Mouse (Mus musculus): ENCODE measurements around the gene Hipk1. TPM values are rescaled to one million over a fixed set of nuclear protein-coding genes. Genes with fewer than 3 reads are reported as not detected.
"Not testable (repeated sequence)": the region's sequence is repeated elsewhere in the genome, so short reads cannot be mapped to it uniquely, and the experiment has no call there.

The Hipk1 gene
- total RNA-seq, 2 experiments from 2014 or later: 110 to 129 TPM

- intact Hi-C loops (cut with DNase I): loop anchor here (1.0 kb wide), 1 partner anchor 11 kb away; the partner anchor contains the start of gene Hipk1
- peak; percentile 45 to 56 for DNase-seq (ENCODE audit: low spot score in 2 of 2)
Observed at GRCm38 (mm10) chr3:103801631-103802531, 10.5 kb upstream of the Hipk1 start.

DNA sequence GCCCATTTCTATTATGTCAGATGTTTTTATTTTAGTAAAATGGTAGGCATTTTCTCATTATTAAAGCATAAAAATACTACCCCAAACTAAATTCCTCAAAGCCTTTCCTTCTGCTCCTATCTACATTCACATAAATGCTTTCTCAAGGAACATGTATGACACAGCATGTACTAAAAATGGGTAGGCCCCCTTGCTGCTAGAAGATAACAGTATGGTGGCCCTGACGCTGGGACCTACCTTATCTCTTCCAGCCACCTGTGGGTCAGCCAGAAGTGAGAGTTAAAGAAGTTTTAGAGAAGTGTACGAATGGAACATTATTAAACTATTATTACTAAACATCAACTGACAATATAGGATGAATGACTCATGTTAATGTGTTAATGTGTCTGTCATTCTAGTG lies 8.1 kb upstream of the Hipk1 start:
- intact Hi-C loops (cut with DNase I): no loop called here
- DNase-seq (ENCODE audit: low spot score in 2 of 2): no peak

DNA sequence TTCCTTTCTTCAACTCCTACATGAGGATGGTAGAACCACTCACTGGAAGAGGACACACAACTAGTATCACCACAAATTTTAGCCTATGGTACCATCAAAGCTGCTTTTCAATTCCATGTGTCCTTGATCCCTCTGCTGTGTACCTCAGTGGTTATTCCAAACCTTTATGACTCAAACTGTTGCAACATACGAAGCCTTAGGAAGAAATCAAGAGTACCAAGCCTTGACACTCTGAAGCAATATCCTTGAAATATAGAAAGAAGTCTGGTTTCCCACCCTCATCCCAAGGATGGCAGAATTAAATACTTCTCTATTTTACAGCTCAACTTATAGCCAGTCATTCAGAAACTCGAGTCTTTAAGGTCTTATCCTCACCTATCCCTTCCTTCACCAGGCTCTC lies 5.0 kb upstream of the Hipk1 start:
- no peak for DNase-seq (ENCODE audit: low spot score in 2 of 2)
- intact Hi-C loops (cut with DNase I): no loop called here

GRCm38 (mm10) chr3:103792566-103792965 lies 1.2 kb upstream of the Hipk1 start:
- DNase-seq (ENCODE audit: low spot score in 2 of 2): no peak
- intact Hi-C loops (cut with DNase I): no loop called here

DNA sequence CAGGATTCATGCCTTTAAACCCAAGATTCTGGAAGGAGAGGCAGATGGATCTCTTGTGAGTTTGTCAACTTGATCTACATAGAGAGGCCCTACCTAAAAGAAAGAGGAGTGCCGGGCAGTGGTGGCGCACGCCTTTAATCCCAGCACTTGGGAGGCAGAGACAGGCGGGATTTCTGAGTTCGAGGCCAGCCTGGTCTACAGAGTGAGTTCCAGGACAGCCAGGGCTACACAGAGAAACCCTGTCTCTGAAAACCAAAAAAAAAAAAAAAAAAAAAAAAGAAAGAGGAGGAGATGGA lies 696 bp upstream of the Hipk1 start:
- DNase-seq (ENCODE audit: low spot score in 2 of 2); intact Hi-C loops (cut with DNase I): not testable (repeated sequence)

GRCm38 (mm10) chr3:103790346-103791145 lies 817 bp downstream of the Hipk1 start:
- intact Hi-C loops (cut with DNase I): loop anchor here (1.0 to 2.0 kb wide), 3 partner anchors 12 to 124 kb away; partner anchors contain the start of genes Ap4b1, Dclre1b, Gm43064 and Rsbn1
- DNase-seq (ENCODE audit: low spot score in 2 of 2): peak; percentile 44 to 46

DNA sequence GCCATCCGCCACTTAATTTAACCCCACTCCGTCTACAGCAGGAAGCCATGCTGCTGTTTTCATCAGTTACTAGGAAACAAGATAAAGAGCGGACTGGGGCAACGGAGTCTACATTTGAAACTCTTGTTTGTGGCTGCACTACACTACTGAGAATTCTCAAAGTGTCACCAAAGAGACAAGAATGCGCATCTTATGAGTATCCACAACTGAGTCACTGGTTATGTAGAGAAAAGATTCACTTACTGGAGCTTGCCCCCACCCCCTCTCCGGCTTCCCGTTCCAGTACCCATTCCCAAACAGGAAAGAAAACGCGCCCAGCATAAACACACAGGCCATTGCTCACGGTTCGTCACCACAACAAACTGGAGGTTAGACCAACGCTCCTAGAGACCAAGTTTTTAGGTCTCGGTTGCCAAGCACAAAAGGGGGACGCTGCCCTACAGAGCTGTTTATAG lies 1.4 kb downstream of the Hipk1 start:
- peak in 1 of 2 experiments; percentile 27 for DNase-seq (ENCODE audit: low spot score in 2 of 2)
- intact Hi-C loops (cut with DNase I): loop anchor here (2.0 kb wide), 1 partner anchor 125 kb away; the partner anchor contains the start of gene Rsbn1

DNA sequence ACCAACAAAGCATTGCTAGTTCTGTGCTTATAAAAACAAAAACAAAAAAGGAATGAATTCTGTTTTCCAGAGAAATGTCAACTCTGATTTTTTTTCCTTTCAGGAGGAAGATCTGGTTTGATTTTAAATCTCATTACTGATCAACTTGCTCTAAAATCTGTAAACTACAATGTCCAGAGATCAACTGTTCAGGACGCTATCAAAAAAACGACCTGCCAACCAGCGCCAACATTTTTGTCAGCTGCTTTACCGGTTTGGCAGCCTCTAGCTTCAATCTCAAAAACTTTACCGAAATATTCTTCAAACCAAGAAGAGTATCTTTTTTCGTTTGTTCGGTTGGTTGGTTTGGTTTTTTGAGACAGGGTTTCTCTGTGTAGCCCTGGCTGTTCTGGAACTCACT lies 2.3 kb downstream of the Hipk1 start:
- intact Hi-C loops (cut with DNase I): no loop called here
- DNase-seq (ENCODE audit: low spot score in 2 of 2): no peak

DNA sequence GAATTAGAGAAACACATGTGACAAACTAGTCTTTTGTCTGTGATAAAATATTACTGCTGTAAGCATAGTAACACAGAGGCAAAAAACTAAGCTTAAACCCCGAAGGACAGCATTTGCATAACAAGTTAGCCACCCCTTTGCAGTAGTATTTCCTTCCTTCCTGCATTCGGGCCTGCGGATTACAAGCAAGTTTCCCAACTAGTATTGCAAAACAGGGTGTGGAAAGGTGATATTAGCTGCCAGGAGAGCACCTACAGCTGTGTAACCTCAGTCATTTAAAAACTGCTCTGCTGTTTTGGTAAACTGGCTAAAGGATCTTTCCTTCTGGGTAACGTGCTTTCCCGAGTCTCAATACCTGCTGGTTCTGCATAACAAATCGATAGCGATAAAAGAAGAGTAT lies 4.1 kb downstream of the Hipk1 start:
- intact Hi-C loops (cut with DNase I): no loop called here
- DNase-seq (ENCODE audit: low spot score in 2 of 2): no peak

DNA sequence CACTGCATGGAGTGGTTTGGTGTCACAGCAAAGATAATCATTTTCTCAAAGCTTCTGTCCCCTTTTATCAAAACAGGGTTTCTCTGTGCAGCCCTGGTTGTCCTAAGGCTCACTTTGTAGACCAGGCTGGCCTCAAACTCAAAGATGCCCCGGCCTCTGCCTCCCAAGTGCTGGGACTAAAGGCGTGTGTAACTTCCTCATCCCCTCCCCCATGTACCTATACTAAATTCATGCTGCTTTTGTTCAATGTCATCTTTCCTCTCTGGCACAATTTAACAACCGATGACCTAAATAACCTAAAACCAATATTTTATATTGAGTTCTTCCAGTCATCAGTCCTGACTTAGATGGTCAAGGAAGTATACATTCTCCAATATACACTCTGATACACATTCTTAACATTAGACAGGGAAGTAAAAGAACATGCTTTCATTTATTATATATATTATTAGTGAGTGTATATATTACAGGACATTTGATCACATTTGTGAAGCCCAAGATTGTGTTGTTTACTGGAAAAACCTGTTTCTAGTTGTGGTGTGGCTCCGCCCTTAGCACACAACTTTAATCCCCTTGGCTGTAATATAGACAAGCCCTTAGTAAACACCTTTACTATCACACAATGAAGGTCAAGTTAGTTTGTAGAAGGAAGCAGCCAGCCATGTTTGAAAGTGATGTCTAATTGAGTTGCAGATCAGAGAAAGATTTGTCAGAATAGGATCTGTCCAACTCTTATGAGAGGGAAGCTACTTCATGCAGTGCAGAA lies 8.3 kb downstream of the Hipk1 start:
- intact Hi-C loops (cut with DNase I): no loop called here
- no peak for DNase-seq (ENCODE audit: low spot score in 2 of 2)

- no peak for DNase-seq (ENCODE audit: low spot score in 2 of 2)
- intact Hi-C loops (cut with DNase I): no loop called here
Observed at GRCm38 (mm10) chr3:103780777-103781176, 10.6 kb downstream of the Hipk1 start.

GRCm38 (mm10) chr3:103780271-103780670 lies 11.1 kb downstream of the Hipk1 start:
- intact Hi-C loops (cut with DNase I): no loop called here
- peak in 1 of 2 experiments; percentile 22 for DNase-seq (ENCODE audit: low spot score in 2 of 2)

- DNase-seq (ENCODE audit: low spot score in 2 of 2): no peak
- intact Hi-C loops (cut with DNase I): no loop called here
Observed at GRCm38 (mm10) chr3:103779183-103779582, 12.2 kb downstream of the Hipk1 start.

GRCm38 (mm10) chr3:103778660-103779059 lies 12.7 kb downstream of the Hipk1 start:
- DNase-seq (ENCODE audit: low spot score in 2 of 2): no peak
- intact Hi-C loops (cut with DNase I): no loop called here

- intact Hi-C loops (cut with DNase I): no loop called here
- peak in 1 of 2 experiments; percentile 15 for DNase-seq (ENCODE audit: low spot score in 2 of 2)
Observed at GRCm38 (mm10) chr3:103777940-103778339, 13.4 kb downstream of the Hipk1 start.

DNA sequence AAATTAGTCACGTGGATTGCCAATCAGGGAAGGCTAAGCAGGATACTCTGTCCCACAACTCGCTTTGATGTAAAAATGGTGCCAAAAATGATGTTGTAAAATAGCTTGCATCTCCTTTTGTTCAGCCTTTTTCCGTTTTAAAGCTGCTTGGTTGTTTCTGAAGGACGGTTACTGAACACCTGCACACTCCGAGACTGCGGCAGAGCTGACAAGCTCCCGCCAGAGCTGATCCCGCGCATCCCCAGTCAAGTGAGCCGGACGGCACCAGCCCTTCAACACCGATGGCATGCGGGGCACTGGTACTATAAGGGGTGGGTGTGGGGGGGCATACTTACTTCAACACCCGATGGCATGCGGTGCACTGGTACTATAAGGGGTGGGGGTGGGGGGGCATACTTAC lies 17.4 kb downstream of the Hipk1 start:
- DNase-seq (ENCODE audit: low spot score in 2 of 2): no peak
- intact Hi-C loops (cut with DNase I): loop anchor here (5.0 kb wide), 1 partner anchor 33 kb away; the partner anchor contains the start of genes Ap4b1, Dclre1b and Gm43064

GRCm38 (mm10) chr3:103773508-103773907 lies 17.9 kb downstream of the Hipk1 start:
- no peak for DNase-seq (ENCODE audit: low spot score in 2 of 2)
- intact Hi-C loops (cut with DNase I): loop anchor here (5.0 kb wide), 1 partner anchor 34 kb away; the partner anchor contains the start of genes Ap4b1, Dclre1b and Gm43064

GRCm38 (mm10) chr3:103772846-103773245 lies 18.5 kb downstream of the Hipk1 start:
- intact Hi-C loops (cut with DNase I): loop anchor here (5.0 kb wide), 1 partner anchor 34 kb away; the partner anchor contains the start of genes Ap4b1, Dclre1b and Gm43064
- DNase-seq (ENCODE audit: low spot score in 2 of 2): no peak

- DNase-seq (ENCODE audit: low spot score in 2 of 2): no peak
- intact Hi-C loops (cut with DNase I): loop anchor here (5.0 kb wide), 1 partner anchor 36 kb away; the partner anchor contains the start of genes Ap4b1, Dclre1b and Gm43064
Observed at GRCm38 (mm10) chr3:103771531-103772130, 19.7 kb downstream of the Hipk1 start.

All from left cerebral cortex, postnatal 36 days (tissue).